Mouse (Mus musculus) MEL (cell line): ENCODE data around the gene Klhl1. TPM values are rescaled to one million over a fixed set of nuclear protein-coding genes. Genes with fewer than 3 reads are reported as not detected.
"Not testable (repeated sequence)": the region's sequence is repeated elsewhere in the genome, so short reads cannot be mapped to it uniquely, and the experiment has no call there.

Experiments used
- DNase-seq: peaks from one replicate; pipeline ENCODE4 v3.0.0; 2011; ENCODE audit warnings: low read depth, low spot score
- H3K27ac ChIP-seq: 2 replicates; pipeline ENCODE4 v1.5.1; 2012; ENCODE audit warnings: low read depth, mild to moderate bottlenecking, control low read depth, low read length, moderate library complexity; ENCODE audit not compliant: control insufficient read depth
- H3K27me3 ChIP-seq, 2 experiments: fragments of 150-350 bp in 1 of 2; sonication (generic) in 1 of 2; 2 replicates each; pipeline ENCODE4 v1.6.1; 2012; ENCODE audit warnings: low read length in 2 of 2, mild to moderate bottlenecking in 2 of 2, improper control_type of control experiment in 1 of 2, moderate library complexity in 1 of 2; ENCODE audit not compliant: insufficient read depth in 2 of 2, control insufficient read depth in 1 of 2
- H3K36me3 ChIP-seq, 2 experiments: 2 replicates each; pipeline ENCODE4 v1.6.1; 2012 to 2014; ENCODE audit warnings: low read length in 2 of 2, improper control_type of control experiment in 1 of 2, inconsistent platforms in 1 of 2, mild to moderate bottlenecking in 1 of 2; ENCODE audit not compliant: insufficient read depth in 2 of 2, control insufficient read depth in 1 of 2
- H3K4me1 ChIP-seq, 2 experiments: fragments of 150-350 bp in 1 of 2; sonication (generic) in 1 of 2; 2 replicates each; pipeline ENCODE4 v1.6.1; 2012; ENCODE audit warnings: low read length in 2 of 2, improper control_type of control experiment in 1 of 2, mild to moderate bottlenecking in 1 of 2; ENCODE audit not compliant: insufficient read depth in 2 of 2, control insufficient read depth in 1 of 2
- H3K4me3 ChIP-seq, 2 experiments: fragments of 150-350 bp in 1 of 2; sonication (generic) in 1 of 2; 2 replicates each; pipeline ENCODE4 v1.5.1; 2012; ENCODE audit warnings: low read depth in 2 of 2, low read length in 2 of 2, mild to moderate bottlenecking in 2 of 2, moderate library complexity in 2 of 2, control low read depth in 1 of 2, improper control_type of control experiment in 1 of 2; ENCODE audit not compliant: control insufficient read depth in 1 of 2, insufficient read depth in 1 of 2
- H3K79me2 ChIP-seq: 2 replicates; pipeline ENCODE4 v1.6.1; 2012; ENCODE audit warnings: mild to moderate bottlenecking, low read length, moderate library complexity; ENCODE audit not compliant: control insufficient read depth, poor library complexity, insufficient read depth
- H3K9ac ChIP-seq: 2 replicates; pipeline ENCODE4 v1.6.1; 2012; ENCODE audit warnings: low read depth, mild to moderate bottlenecking, control low read depth, low read length, moderate library complexity; ENCODE audit not compliant: control insufficient read depth, poor library complexity, severe bottlenecking
- H3K9me3 ChIP-seq: fragments of 150-350 bp; sonication (generic); replicated peaks from 2 replicates; pipeline ENCODE4 v1.6.1; 2012; ENCODE audit warnings: mild to moderate bottlenecking, low read length, improper control_type of control experiment, moderate library complexity; ENCODE audit not compliant: insufficient read depth
- BHLHE40 ChIP-seq: IDR thresholded peaks from 2 replicates; pipeline ENCODE4 v1.6.1; 2012; ENCODE audit warnings: low read depth, mild to moderate bottlenecking, inconsistent platforms, low read length, improper control_type of control experiment, borderline replicate concordance
- CHD2 ChIP-seq: IDR thresholded peaks from 2 replicates; pipeline ENCODE4 v1.6.1; 2011; ENCODE audit warnings: low read length, improper control_type of control experiment
- ELF1 ChIP-seq: IDR thresholded peaks from 2 replicates; pipeline ENCODE4 v1.6.1; 2014; ENCODE audit warnings: low read depth, mild to moderate bottlenecking, inconsistent platforms, low read length, improper control_type of control experiment, moderate library complexity
- ETS1 ChIP-seq: IDR thresholded peaks from 2 replicates; pipeline ENCODE4 v1.6.1; 2012; ENCODE audit warnings: low read depth, mild to moderate bottlenecking, inconsistent platforms, low read length, improper control_type of control experiment, moderate library complexity
- HCFC1 ChIP-seq: IDR thresholded peaks from 2 replicates; pipeline ENCODE4 v1.6.1; 2012; ENCODE audit warnings: low read depth, mild to moderate bottlenecking, inconsistent platforms, low read length, improper control_type of control experiment, moderate library complexity
- JUND ChIP-seq: IDR thresholded peaks from 2 replicates; pipeline ENCODE4 v1.6.1; 2011; ENCODE audit warnings: low read depth, mild to moderate bottlenecking, improper control_type of control experiment, low read length
- KAT2A ChIP-seq: conservative IDR thresholded peaks from 2 replicates; pipeline ENCODE4 v1.6.1; 2012; ENCODE audit warnings: low read depth, low read length, improper control_type of control experiment, inconsistent platforms
- MAFK ChIP-seq: IDR thresholded peaks from 2 replicates; pipeline ENCODE4 v1.6.1; 2011; ENCODE audit warnings: low read depth, mild to moderate bottlenecking, low read length, improper control_type of control experiment, borderline replicate concordance
- MEF2A ChIP-seq: IDR thresholded peaks from 2 replicates; pipeline ENCODE4 v1.6.1; 2014; ENCODE audit warnings: low read depth, mild to moderate bottlenecking, inconsistent platforms, low read length, improper control_type of control experiment; ENCODE audit not compliant: poor library complexity, insufficient replicate concordance, severe bottlenecking; ENCODE audit errors: extremely low read depth
- MXI1 ChIP-seq: IDR thresholded peaks from 2 replicates; pipeline ENCODE4 v1.6.1; 2011; ENCODE audit warnings: mild to moderate bottlenecking, low read depth, low read length, improper control_type of control experiment
- MYB ChIP-seq: IDR thresholded peaks from 2 replicates; pipeline ENCODE4 v1.6.1; 2011; ENCODE audit warnings: mild to moderate bottlenecking, low read depth, low read length, improper control_type of control experiment
- MYC ChIP-seq: IDR thresholded peaks from 2 replicates; pipeline ENCODE4 v1.6.1; 2011; ENCODE audit warnings: low read depth, mild to moderate bottlenecking, low read length, improper control_type of control experiment, moderate library complexity
- NELFE ChIP-seq: IDR thresholded peaks from 2 replicates; pipeline ENCODE4 v1.6.1; 2011; ENCODE audit warnings: low read depth, low read length, improper control_type of control experiment
- NRF1 ChIP-seq: IDR thresholded peaks from 2 replicates; pipeline ENCODE4 v1.6.1; 2014; ENCODE audit warnings: low read depth, mild to moderate bottlenecking, inconsistent platforms, low read length, improper control_type of control experiment, moderate library complexity; ENCODE audit not compliant: poor library complexity, insufficient read depth, severe bottlenecking
- POLR2A ChIP-seq, 2 experiments: IDR thresholded peaks; 2 replicates each; pipeline ENCODE4 v1.6.1; 2011 to 2012; ENCODE audit warnings: low read length in 2 of 2, mild to moderate bottlenecking in 2 of 2, control low read depth in 1 of 2, improper control_type of control experiment in 1 of 2, low read depth in 1 of 2, moderate library complexity in 1 of 2; ENCODE audit not compliant: control insufficient read depth in 1 of 2, insufficient read depth in 1 of 2, poor library complexity in 1 of 2
- RAD21 ChIP-seq: IDR thresholded peaks from 2 replicates; pipeline ENCODE4 v1.6.1; 2011; ENCODE audit warnings: mild to moderate bottlenecking, low read depth, low read length, improper control_type of control experiment
- RCOR1 ChIP-seq: IDR thresholded peaks from 2 replicates; pipeline ENCODE4 v1.6.1; 2012; ENCODE audit warnings: low read depth, mild to moderate bottlenecking, inconsistent platforms, low read length, improper control_type of control experiment
- SIN3A ChIP-seq: IDR thresholded peaks from 2 replicates; pipeline ENCODE4 v1.6.1; 2012; ENCODE audit warnings: low read length, improper control_type of control experiment, inconsistent platforms
- TAL1 ChIP-seq: IDR thresholded peaks from 2 replicates; pipeline ENCODE4 v1.6.1; 2012; ENCODE audit warnings: mild to moderate bottlenecking, inconsistent platforms, low read length, moderate library complexity, mixed read lengths
- ZC3H11A ChIP-seq: IDR thresholded peaks from 2 replicates; pipeline ENCODE4 v1.6.1; 2012; ENCODE audit warnings: low read depth, mild to moderate bottlenecking, inconsistent platforms, low read length, improper control_type of control experiment
- ZMIZ1 ChIP-seq: IDR thresholded peaks from 2 replicates; pipeline ENCODE4 v1.6.1; 2012; ENCODE audit warnings: low read depth, mild to moderate bottlenecking, inconsistent platforms, low read length, improper control_type of control experiment, moderate library complexity
- polyA plus RNA-seq, 2 experiments: library from polyadenylated mRNA; stranded (reverse) in 1 of 2; unstranded in 1 of 2; fragments of >175 nt in 1 of 2; fragments of >200 nt in 1 of 2; gene quantifications; 2 replicates each; pipeline versions ENCODE4 v1.2.1 to v1.2.4; 2012; ENCODE audit warnings: low replicate concordance in 2 of 2, low read depth in 1 of 2; ENCODE audit not compliant: insufficient read length in 2 of 2, insufficient read depth in 1 of 2, missing spikeins in 1 of 2
- total RNA-seq: library from RNA; depleted of rRNA; stranded (reverse); fragments of 300-350 nt; gene quantifications from 2 replicates; pipeline ENCODE4 v1.2.3, GENCODE M21; 2012

Klhl1 gene
- total and polyA plus RNA-seq, 3 experiments: not detected

DNA sequence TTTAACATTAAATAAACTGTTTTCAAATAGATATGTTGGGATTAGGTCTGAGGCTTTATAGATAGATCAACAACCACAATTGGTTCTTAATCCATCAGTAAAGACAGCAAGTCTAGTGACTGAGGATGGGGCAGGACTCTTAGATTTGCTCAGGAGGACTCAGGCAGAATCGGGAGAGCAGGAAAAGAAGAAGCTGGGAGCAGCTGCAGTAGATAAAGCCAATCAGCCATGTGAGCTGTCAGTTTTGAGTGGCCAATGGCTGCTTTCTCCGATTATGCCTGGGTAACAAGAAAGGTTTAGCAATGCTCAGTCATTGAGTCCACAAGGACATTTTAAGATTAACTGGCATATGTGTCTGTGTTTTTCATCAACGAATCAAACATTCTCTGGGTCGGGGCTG lies 187.8 kb downstream of the Klhl1 start:
- TF ChIP-seq MEF2A (no peak), MXI1 (no peak), JUND (no peak), MAFK (no peak), KAT2A (no peak), ZC3H11A (no peak), HCFC1 (no peak), ELF1 (no peak), RAD21 (no peak), CHD2 (no peak), MYC (no peak), ZMIZ1 (no peak), RCOR1 (no peak), BHLHE40 (no peak), NELFE (no peak), POLR2A (IDR thresholded peaks at IDR 0.05; ENCODE audit: control insufficient read depth in 1 of 2, insufficient read depth in 1 of 2, low read depth in 1 of 2, low read length in 2 of 2, poor library complexity in 1 of 2) (no peak), MYB (no peak), ETS1 (no peak), TAL1 (no peak), SIN3A (no peak)
- no peaks in the 10 kb centered on the region for H3K36me3 ChIP-seq

DNA sequence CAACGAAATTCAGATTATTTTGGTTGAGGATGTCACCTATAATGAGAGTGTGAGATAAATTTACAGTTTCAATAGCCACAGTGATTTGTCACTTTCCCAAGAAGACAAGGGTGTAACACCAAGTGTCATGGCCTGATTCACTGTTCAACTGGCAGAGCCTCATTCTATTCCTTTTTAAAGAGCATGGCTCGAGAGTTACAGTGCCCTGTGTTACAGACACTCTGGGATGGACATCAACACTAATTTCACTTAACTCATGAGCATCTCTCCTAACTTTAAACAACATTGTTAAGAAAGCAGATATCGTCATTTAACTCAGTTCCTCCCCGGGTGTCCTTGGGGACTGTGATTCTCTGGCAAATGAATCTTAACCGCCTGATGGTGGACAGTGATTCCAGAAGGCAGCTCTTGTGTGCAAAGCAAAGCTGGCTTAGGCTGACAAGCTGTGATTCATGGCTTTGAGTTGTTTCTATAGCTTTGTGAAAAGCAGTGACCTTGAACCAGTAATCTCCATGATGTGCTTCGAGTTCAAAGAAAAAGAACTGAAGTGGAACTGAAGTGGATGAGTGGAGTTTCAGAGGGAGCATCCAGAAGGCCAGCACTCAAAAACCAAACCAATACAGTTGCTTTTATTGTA lies 301.0 kb downstream of the Klhl1 start:
- TF ChIP-seq NELFE (no peak), NRF1 (no peak), TAL1 (no peak), ZC3H11A (no peak), ELF1 (no peak)
- no peaks in the 10 kb centered on the region for H3K36me3 ChIP-seq
- no peak overlapping the region for H3K9ac ChIP-seq
- no peaks in the 10 kb centered on the region for H3K79me2 ChIP-seq
- no peaks in the 10 kb centered on the region for H3K27me3 ChIP-seq
- no peak for DNase-seq
- H3K4me3 ChIP-seq: no peak overlapping the region
- H3K27ac ChIP-seq: no peak overlapping the region
- no peaks in the 10 kb centered on the region for H3K9me3 ChIP-seq
- H3K4me1 ChIP-seq: no peaks in the 10 kb centered on the region

More for the DNA sequence above, 187.8 kb downstream of the Klhl1 start:
- Histone ChIP-seq H3K9me3 (no peaks in the 10 kb centered on the region), H3K4me1 (no peaks in the 10 kb centered on the region), H3K9ac (no peak overlapping the region), H3K79me2 (no peaks in the 10 kb centered on the region), H3K4me3 (no peak overlapping the region), H3K27me3 (no peaks in the 10 kb centered on the region), H3K27ac (no peak overlapping the region)
- no peak for DNase-seq

DNA sequence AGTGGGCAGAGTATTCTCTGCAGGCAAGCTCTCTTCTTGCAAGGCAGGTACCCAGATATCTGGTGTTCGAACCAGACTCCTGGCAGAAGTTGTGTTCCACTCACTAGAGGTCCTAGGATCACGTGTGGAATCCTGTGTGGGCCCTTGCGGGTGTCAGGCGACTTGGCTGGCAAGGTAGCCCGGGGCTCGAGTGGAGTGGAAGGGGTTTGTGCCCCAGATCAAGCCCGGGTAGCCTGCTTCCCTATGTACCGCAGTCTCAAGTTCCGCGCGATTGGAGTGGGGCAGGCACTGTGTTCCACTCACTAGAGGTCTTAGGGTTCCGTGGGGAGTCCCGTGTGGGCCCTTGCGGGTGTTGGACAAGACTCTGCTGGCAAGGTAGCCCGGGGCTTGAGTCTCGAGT lies 324.1 kb downstream of the Klhl1 start:
- not testable (repeated sequence) for H3K4me1 ChIP-seq, H3K36me3 ChIP-seq, DNase-seq, H3K4me3 ChIP-seq, H3K9me3 ChIP-seq, H3K9ac ChIP-seq, H3K27me3 ChIP-seq, H3K79me2 ChIP-seq, H3K27ac ChIP-seq
